38 mouse cellular contexts compared by ENCODE assay signal in the genomic region with DNA sequence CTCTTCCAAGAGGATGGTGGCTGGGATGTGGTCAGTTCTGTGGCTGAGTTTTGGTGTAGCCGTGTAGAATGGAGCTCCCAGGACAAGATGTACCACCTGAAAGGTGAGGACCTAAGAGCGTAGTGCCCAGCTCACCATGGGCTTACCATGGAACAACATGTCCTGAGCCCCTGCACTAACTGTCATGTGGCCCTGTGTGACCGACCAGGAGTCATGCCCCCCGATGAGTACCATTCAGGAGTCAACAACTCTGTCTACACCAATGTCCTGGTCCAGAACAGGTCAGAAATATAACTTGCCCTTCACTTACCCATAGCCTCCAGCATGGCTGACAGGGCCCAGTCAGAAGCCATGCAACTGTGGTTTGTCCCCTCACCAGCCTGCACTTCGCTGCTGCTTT. TPM values are rescaled to one million over a fixed set of nuclear protein-coding genes. Genes with fewer than 3 reads are reported as not detected.
"Had no signal": no experiment of that assay in that cellular context is flagged by ENCODE, and none has a peak within 500 bp of the region (broad histone marks: within the 10 kb centered on the region; RNA-seq: fewer than 3 reads in every experiment).

No protein-coding gene starts in this region.

- H3K4me2 ChIP-seq: embryonic facial prominence, embryonic 12.5 days; embryonic facial prominence, embryonic 13.5 days; embryonic facial prominence, embryonic 15.5 days; forebrain, embryonic 12.5 days; forebrain, embryonic 15.5 days had no signal

- H3K9me3 ChIP-seq: embryonic facial prominence, embryonic 10.5 days; embryonic facial prominence, embryonic 12.5 days; embryonic facial prominence, embryonic 13.5 days; embryonic facial prominence, embryonic 15.5 days; forebrain, embryonic 10.5 days; forebrain, embryonic 12.5 days; forebrain, embryonic 15.5 days; heart, embryonic 10.5 days had no signal

- H3K36me3 ChIP-seq: forebrain, embryonic 15.5 days had no signal

- DNase-seq: cerebellum, adult 2 months; cerebellum, adult 8-10 months; cerebellum, adult 9-10 months; cerebellum, adult 9-11 months; cerebellum, postnatal 10 days; cerebellum, postnatal 14 days; cerebellum, postnatal 25 days; cerebellum, postnatal 36 days; embryo, embryonic 11 days; forebrain, postnatal 0 days; gastrocnemius, adult 2 months; gastrocnemius, postnatal 10 days; gastrocnemius, postnatal 14 days; gastrocnemius, postnatal 25 days; heart, adult 18-20 months; heart, adult 2 months had no signal

- ATAC-seq: forebrain, embryonic 14.5 days; forebrain, embryonic 15.5 days; forebrain, embryonic 16.5 days; forebrain, postnatal 0 days had no signal

- H3K9ac ChIP-seq: embryonic facial prominence, embryonic 12.5 days; embryonic facial prominence, embryonic 13.5 days; embryonic facial prominence, embryonic 15.5 days; forebrain, embryonic 12.5 days; forebrain, embryonic 15.5 days; forebrain, postnatal 0 days had no signal

- H3K27me3 ChIP-seq: embryonic facial prominence, embryonic 12.5 days; embryonic facial prominence, embryonic 13.5 days; embryonic facial prominence, embryonic 15.5 days; forebrain, embryonic 15.5 days had no signal

- H3K4me3 ChIP-seq: embryonic facial prominence, embryonic 10.5 days; embryonic facial prominence, embryonic 12.5 days; embryonic facial prominence, embryonic 13.5 days; embryonic facial prominence, embryonic 15.5 days; erythroblast, embryonic 14.5 days; forebrain, embryonic 10.5 days; forebrain, embryonic 12.5 days; forebrain, embryonic 15.5 days; gastrocnemius, adult 2 months; heart, adult 2 months; heart, embryonic 10.5 days had no signal

- H3K27ac ChIP-seq: embryonic facial prominence, embryonic 10.5 days; embryonic facial prominence, embryonic 12.5 days; embryonic facial prominence, embryonic 13.5 days; embryonic facial prominence, embryonic 15.5 days; forebrain, embryonic 10.5 days; forebrain, embryonic 12.5 days; forebrain, embryonic 15.5 days; heart, adult 2 months had no signal

RNA-seq across cellular contexts. Expression of gene Ifitm5, which starts 4.8 kb away (rescaled TPM):
- total RNA-seq: common myeloid progenitor, adult 5-6 weeks; gastrocnemius, adult 18-20 months; gastrocnemius, postnatal 14 days; granulocyte monocyte progenitor cell, adult 5-6 weeks had no signal
- polyA plus RNA-seq: cerebellum, adult 2 months; cortical plate, adult 2 months; erythroblast, embryonic 14.5 days; forebrain, embryonic 14.5 days; frontal cortex, adult 2 months had no signal

RNA-seq across cellular contexts. Expression of gene Gm45717, which starts 10.5 kb away (rescaled TPM):
- total RNA-seq: forebrain, postnatal 0 days; gastrocnemius, adult 18-20 months; gastrocnemius, adult 2 months; gastrocnemius, adult 8-10 months; gastrocnemius, postnatal 10 days; gastrocnemius, postnatal 14 days; gastrocnemius, postnatal 25 days; gastrocnemius, postnatal 36 days; gastrocnemius, postnatal 4 days; granulocyte monocyte progenitor cell, adult 5-6 weeks; heart, adult 18-20 months; heart, adult 2 months; heart, adult 8-10 months had no signal
- polyA plus RNA-seq: cerebellum, adult 2 months; cortical plate, adult 2 months; embryonic facial prominence, embryonic 11.5 days; embryonic facial prominence, embryonic 12.5 days; embryonic facial prominence, embryonic 13.5 days; embryonic facial prominence, embryonic 14.5 days; embryonic facial prominence, embryonic 15.5 days; erythroblast, embryonic 14.5 days; forebrain, embryonic 12.5 days; forebrain, embryonic 14.5 days; forebrain, embryonic 15.5 days; forebrain, embryonic 16.5 days; forebrain, postnatal 0 days; frontal cortex, adult 2 months; heart, adult 2 months; heart, embryonic 10.5 days had no signal
